Mouse (Mus musculus): Measurements from ENCODE around the gene Paqr7. TPM values are rescaled to one million over a fixed set of nuclear protein-coding genes. Genes with fewer than 3 reads are reported as not detected.

The Paqr7 gene
- polyA plus RNA-seq, 1 experiment from 2014 or later: 12.0 TPM

DNA sequence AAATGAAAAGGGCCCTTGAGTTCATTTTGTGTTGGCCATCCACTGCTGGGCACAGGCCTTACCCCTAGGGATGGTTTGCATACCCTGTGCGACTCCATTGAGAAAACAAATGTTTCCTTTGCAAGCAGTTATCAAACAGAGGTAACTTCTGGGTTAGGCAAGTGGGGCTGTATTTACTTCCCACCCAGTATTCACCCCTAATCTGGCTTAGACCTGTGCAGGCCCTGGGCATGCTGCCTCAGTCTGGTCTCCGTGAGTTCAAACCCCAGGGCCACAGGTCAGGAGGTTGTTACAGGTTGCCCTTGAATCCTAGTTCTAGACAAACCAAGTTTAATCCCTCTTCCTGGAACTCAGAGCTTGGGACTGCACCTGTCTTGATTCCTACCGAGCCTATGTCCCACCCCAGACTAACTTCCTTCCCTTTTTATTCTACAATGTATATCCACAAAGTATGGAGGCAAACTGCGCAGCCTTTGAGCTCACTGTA lies 8.8 kb downstream of the Paqr7 start:
- Histone ChIP-seq H3K27me3 (ENCODE audit: control insufficient read depth, insufficient read depth, low read length) (no peaks in the 10 kb centered on the region), H3K27ac (ENCODE audit: low read length) (no peak overlapping the region), H3K9ac (ENCODE audit: low read length) (no peak overlapping the region), H3K4me2 (ENCODE audit: low read depth, low read length) (no peak overlapping the region), H3K4me3 (replicated peaks; ENCODE audit: low read length) (no peak overlapping the region), H3K9me3 (replicated peaks; ENCODE audit: control insufficient read depth, low read length) (peaks cover 3% of the 10 kb centered on the region; the same call in 1 of the 2 replicates), H3K4me1 (ENCODE audit: control insufficient read depth, insufficient read depth, low read length) (no peaks in the 10 kb centered on the region; the same call in 1 of the 2 replicates), H3K36me3 (ENCODE audit: control insufficient read depth, insufficient read depth, low read length) (no peaks in the 10 kb centered on the region)
- ATAC-seq (ENCODE audit: insufficient read depth, low FRiP score): no peak
- 84% methylated on average over 4 of the region's 4 CpGs for WGBS

- no peaks in the 10 kb centered on the region for H3K36me3 ChIP-seq (ENCODE audit: control insufficient read depth, insufficient read depth, low read length)
- H3K27ac ChIP-seq (ENCODE audit: low read length): no peak overlapping the region
- H3K4me3 ChIP-seq (replicated peaks; ENCODE audit: low read length): no peak overlapping the region
- no peak overlapping the region for H3K4me2 ChIP-seq (ENCODE audit: low read depth, low read length)
- 77% methylated on average over 3 of the region's 4 CpGs for WGBS
- H3K27me3 ChIP-seq (ENCODE audit: control insufficient read depth, insufficient read depth, low read length): no peaks in the 10 kb centered on the region
- no peak overlapping the region for H3K9ac ChIP-seq (ENCODE audit: low read length)
- H3K9me3 ChIP-seq (replicated peaks; ENCODE audit: control insufficient read depth, low read length): peaks cover 3% of the 10 kb centered on the region; the same call in 1 of the 2 replicates
- ATAC-seq (ENCODE audit: insufficient read depth, low FRiP score): no peak
- H3K4me1 ChIP-seq (ENCODE audit: control insufficient read depth, insufficient read depth, low read length): no peaks in the 10 kb centered on the region; the same call in 1 of the 2 replicates
Measured at GRCm38 (mm10) chr4:134505966-134506594, 9.6 kb downstream of the Paqr7 start.

- Histone ChIP-seq H3K4me3 (replicated peaks; ENCODE audit: low read length) (no peak overlapping the region), H3K9me3 (replicated peaks; ENCODE audit: control insufficient read depth, low read length) (peaks cover 3% of the 10 kb centered on the region; the same call in 1 of the 2 replicates), H3K27ac (ENCODE audit: low read length) (no peak overlapping the region), H3K36me3 (ENCODE audit: control insufficient read depth, insufficient read depth, low read length) (no peaks in the 10 kb centered on the region), H3K4me1 (ENCODE audit: control insufficient read depth, insufficient read depth, low read length) (peaks cover 1% of the 10 kb centered on the region; the same call in 1 of the 2 replicates), H3K9ac (ENCODE audit: low read length) (no peak overlapping the region), H3K27me3 (ENCODE audit: control insufficient read depth, insufficient read depth, low read length) (no peaks in the 10 kb centered on the region), H3K4me2 (ENCODE audit: low read depth, low read length) (no peak overlapping the region)
- no peak for ATAC-seq (ENCODE audit: insufficient read depth, low FRiP score)
- 85% methylated on average over 19 of the region's 19 CpGs for WGBS
Measured at GRCm38 (mm10) chr4:134506713-134507112, 10.2 kb downstream of the Paqr7 start.

- Histone ChIP-seq H3K4me3 (replicated peaks; ENCODE audit: low read length) (peak overlapping the region; percentile 65), H3K9me3 (replicated peaks; ENCODE audit: control insufficient read depth, low read length) (no peaks in the 10 kb centered on the region), H3K9ac (ENCODE audit: low read length) (no peak overlapping the region), H3K27me3 (ENCODE audit: control insufficient read depth, insufficient read depth, low read length) (no peaks in the 10 kb centered on the region), H3K4me2 (ENCODE audit: low read depth, low read length) (peak overlapping the region; percentile 88), H3K36me3 (ENCODE audit: control insufficient read depth, insufficient read depth, low read length) (no peaks in the 10 kb centered on the region), H3K27ac (ENCODE audit: low read length) (no peak overlapping the region), H3K4me1 (ENCODE audit: control insufficient read depth, insufficient read depth, low read length) (peaks cover 10% of the 10 kb centered on the region)
- WGBS: 78% methylated on average over 4 of the region's 4 CpGs
- ATAC-seq (ENCODE audit: insufficient read depth, low FRiP score): peak; percentile 1; the same call in 1 of the 2 replicates
Measured at GRCm38 (mm10) chr4:134510396-134510795, 13.9 kb downstream of the Paqr7 start.

DNA sequence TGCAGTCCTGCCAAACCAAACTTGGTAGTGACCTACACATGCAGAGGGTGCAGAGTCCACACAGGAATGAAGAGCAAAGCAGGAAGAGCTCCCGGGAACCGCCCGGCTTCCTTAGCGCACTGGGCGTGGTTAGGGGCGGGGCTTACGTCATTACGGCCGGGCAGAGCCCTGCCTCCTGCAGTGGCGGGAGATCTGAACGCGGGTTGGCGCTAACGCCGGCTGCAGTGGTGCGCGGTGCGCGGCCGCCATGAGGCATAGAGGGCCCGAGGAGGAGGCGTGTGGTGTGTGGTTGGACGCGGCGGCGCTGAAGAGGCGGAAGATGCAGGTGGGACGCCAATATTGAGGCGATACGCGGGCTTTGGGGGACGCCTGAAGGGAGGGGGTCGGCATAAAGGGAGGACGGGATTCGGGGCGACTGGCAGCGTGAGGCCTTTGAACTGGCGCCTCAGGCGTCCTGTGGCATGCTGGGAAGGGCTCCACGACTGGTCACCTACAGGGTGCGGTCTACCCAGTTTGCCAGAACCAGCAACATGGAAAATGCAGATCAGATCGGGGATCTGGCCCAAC lies 14.4 kb downstream of the Paqr7 start, which contains the start of gene Aunip:
TSS of gene Aunip (plus strand) at position 155 of the 567 bp plus-strand sequence.
- H3K27ac ChIP-seq (ENCODE audit: low read length): 0 out of 2 replicates have a peak within 1 kb of the TSS, but pooled peaks have one; percentile 23
- WGBS: under 1% methylated on average over 42 of the region's 42 CpGs

GRCm38 (mm10) chr4:134511730-134512129 lies 15.2 kb downstream of the Paqr7 start:
- Histone ChIP-seq H3K27ac (ENCODE audit: low read length) (no peak overlapping the region), H3K4me2 (ENCODE audit: low read depth, low read length) (peak overlapping the region; percentile 88), H3K9ac (ENCODE audit: low read length) (no peak overlapping the region), H3K9me3 (replicated peaks; ENCODE audit: control insufficient read depth, low read length) (no peaks in the 10 kb centered on the region), H3K4me1 (ENCODE audit: control insufficient read depth, insufficient read depth, low read length) (peaks cover 12% of the 10 kb centered on the region), H3K4me3 (replicated peaks; ENCODE audit: low read length) (peak overlapping the region; percentile 65), H3K27me3 (ENCODE audit: control insufficient read depth, insufficient read depth, low read length) (no peaks in the 10 kb centered on the region), H3K36me3 (ENCODE audit: control insufficient read depth, insufficient read depth, low read length) (no peaks in the 10 kb centered on the region)
- no peak for ATAC-seq (ENCODE audit: insufficient read depth, low FRiP score)
- 58% methylated on average over 6 of the region's 6 CpGs for WGBS

More for the DNA sequence above, 14.4 kb downstream of the Paqr7 start, which contains the start of gene Aunip:
- Histone ChIP-seq H3K27me3 (ENCODE audit: control insufficient read depth, insufficient read depth, low read length) (no peaks in the 10 kb centered on the region), H3K4me2 (ENCODE audit: low read depth, low read length) (peak within 1 kb of the TSS; percentile 88), H3K4me1 (ENCODE audit: control insufficient read depth, insufficient read depth, low read length) (peaks cover 10% of the 10 kb centered on the region), H3K9me3 (replicated peaks; ENCODE audit: control insufficient read depth, low read length) (no peaks in the 10 kb centered on the region), H3K4me3 (replicated peaks; ENCODE audit: low read length) (peak within 1 kb of the TSS; percentile 65), H3K9ac (ENCODE audit: low read length) (peak within 1 kb of the TSS; percentile 71), H3K36me3 (ENCODE audit: control insufficient read depth, insufficient read depth, low read length) (no peaks in the 10 kb centered on the region)
- ATAC-seq (ENCODE audit: insufficient read depth, low FRiP score): peak; percentile 95

- peak overlapping the region; percentile 52 for H3K9ac ChIP-seq (ENCODE audit: low read length)
- H3K4me2 ChIP-seq (ENCODE audit: low read depth, low read length): peak overlapping the region; percentile 88
- H3K36me3 ChIP-seq (ENCODE audit: control insufficient read depth, insufficient read depth, low read length): no peaks in the 10 kb centered on the region
- peak overlapping the region; percentile 25 for H3K4me3 ChIP-seq (replicated peaks; ENCODE audit: low read length)
- WGBS: 14% methylated on average over 15 of the region's 15 CpGs
- no peak for ATAC-seq (ENCODE audit: insufficient read depth, low FRiP score)
- no peak overlapping the region; the same call in 1 of the 2 replicates for H3K27ac ChIP-seq (ENCODE audit: low read length)
- H3K9me3 ChIP-seq (replicated peaks; ENCODE audit: control insufficient read depth, low read length): no peaks in the 10 kb centered on the region
- no peaks in the 10 kb centered on the region for H3K27me3 ChIP-seq (ENCODE audit: control insufficient read depth, insufficient read depth, low read length)
- peaks cover 18% of the 10 kb centered on the region for H3K4me1 ChIP-seq (ENCODE audit: control insufficient read depth, insufficient read depth, low read length)
Measured at GRCm38 (mm10) chr4:134512798-134513197, 16.3 kb downstream of the Paqr7 start.

DNA sequence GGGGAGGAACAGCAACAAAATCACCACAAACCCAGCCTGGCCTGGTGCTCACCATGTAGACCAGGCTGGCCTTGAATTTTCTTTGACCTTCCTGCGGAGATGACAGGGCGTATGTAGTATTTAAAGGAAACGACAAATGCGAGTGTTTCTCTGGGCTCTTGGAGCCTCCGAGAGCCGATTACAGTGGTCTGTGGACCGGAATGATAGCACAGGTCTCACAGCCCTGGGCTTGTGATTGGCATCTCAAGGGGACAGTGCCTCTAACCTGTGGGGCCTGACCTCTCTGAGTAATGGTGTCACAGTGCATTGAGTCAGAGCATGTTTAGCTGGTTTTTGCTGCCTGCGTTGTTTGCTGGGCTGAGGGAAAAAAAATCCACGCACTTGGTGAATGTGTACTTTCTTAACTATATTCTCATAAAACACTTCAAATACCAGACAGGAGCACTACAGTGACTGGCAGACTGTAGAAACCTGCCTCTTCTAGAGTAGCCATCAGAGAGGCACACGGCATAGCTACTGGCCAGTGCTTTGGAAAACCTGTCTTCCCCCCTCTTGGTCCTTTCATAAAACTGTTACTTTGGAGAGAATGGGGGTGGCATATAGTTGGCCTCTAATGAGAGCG lies 17.9 kb downstream of the Paqr7 start:
- ATAC-seq (ENCODE audit: insufficient read depth, low FRiP score): no peak
- 74% methylated on average over 11 of the region's 11 CpGs for WGBS
- H3K4me2 ChIP-seq (ENCODE audit: low read depth, low read length): no peak overlapping the region
- H3K36me3 ChIP-seq (ENCODE audit: control insufficient read depth, insufficient read depth, low read length): no peaks in the 10 kb centered on the region
- H3K27me3 ChIP-seq (ENCODE audit: control insufficient read depth, insufficient read depth, low read length): no peaks in the 10 kb centered on the region
- peaks cover 18% of the 10 kb centered on the region for H3K4me1 ChIP-seq (ENCODE audit: control insufficient read depth, insufficient read depth, low read length)
- peak overlapping the region; percentile 57; the same call in 1 of the 2 replicates for H3K27ac ChIP-seq (ENCODE audit: low read length)
- H3K4me3 ChIP-seq (replicated peaks; ENCODE audit: low read length): no peak overlapping the region
- no peak overlapping the region for H3K9ac ChIP-seq (ENCODE audit: low read length)
- H3K9me3 ChIP-seq (replicated peaks; ENCODE audit: control insufficient read depth, low read length): no peaks in the 10 kb centered on the region

- Histone ChIP-seq H3K9ac (ENCODE audit: low read length) (0 out of 2 replicates have a peak overlapping the region, but pooled peaks have one; percentile 5), H3K27ac (ENCODE audit: low read length) (no peak overlapping the region), H3K27me3 (ENCODE audit: control insufficient read depth, insufficient read depth, low read length) (no peaks in the 10 kb centered on the region), H3K4me3 (replicated peaks; ENCODE audit: low read length) (no peak overlapping the region), H3K4me1 (ENCODE audit: control insufficient read depth, insufficient read depth, low read length) (peaks cover 18% of the 10 kb centered on the region), H3K9me3 (replicated peaks; ENCODE audit: control insufficient read depth, low read length) (no peaks in the 10 kb centered on the region), H3K36me3 (ENCODE audit: control insufficient read depth, insufficient read depth, low read length) (peaks cover 2% of the 10 kb centered on the region; the same call in 1 of the 2 replicates), H3K4me2 (ENCODE audit: low read depth, low read length) (no peak overlapping the region)
- no peak for ATAC-seq (ENCODE audit: insufficient read depth, low FRiP score)
- 81% methylated on average over 7 of the region's 7 CpGs for WGBS
Measured at GRCm38 (mm10) chr4:134515614-134516013, 19.1 kb downstream of the Paqr7 start.
